Mouse (Mus musculus): ENCODE data around the gene Adgrv1.

DNA sequence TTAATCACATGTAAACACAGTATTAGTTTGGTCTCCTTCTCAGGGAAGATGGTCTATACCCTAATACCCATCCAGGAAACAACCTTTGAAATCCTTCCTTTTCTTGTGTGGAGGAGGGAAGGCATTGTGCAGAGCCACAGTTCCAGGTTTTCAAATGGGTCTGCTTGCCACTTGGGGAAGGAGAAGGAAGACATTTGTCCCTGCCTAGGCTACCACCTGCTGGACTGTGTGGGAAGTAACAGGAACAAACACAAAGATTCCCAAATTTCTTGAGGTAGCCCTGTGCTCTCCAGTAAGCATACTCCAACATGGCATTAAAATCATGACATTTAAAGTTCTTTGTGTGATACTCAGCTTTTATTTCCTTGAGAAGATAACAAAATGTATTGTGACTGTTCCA, 477.6 kb downstream of the Adgrv1 start:
- peak; percentile 42 for TF ChIP-seq CTCF (IDR thresholded peaks at IDR 0.05; ENCODE audit: low read depth)
- TF ChIP-seq EP300 (IDR thresholded peaks at IDR 0.05; ENCODE audit: low read depth) = no peak
